Mouse (Mus musculus): ENCODE measurements around the gene Lrp2bp. TPM values are rescaled to one million over a fixed set of nuclear protein-coding genes. Genes with fewer than 3 reads are reported as not detected.

Gene Lrp2bp
- polyA plus RNA-seq (2012; ENCODE audit: insufficient read depth, insufficient read length, missing spikeins) = not detected in 2 replicates

DNA sequence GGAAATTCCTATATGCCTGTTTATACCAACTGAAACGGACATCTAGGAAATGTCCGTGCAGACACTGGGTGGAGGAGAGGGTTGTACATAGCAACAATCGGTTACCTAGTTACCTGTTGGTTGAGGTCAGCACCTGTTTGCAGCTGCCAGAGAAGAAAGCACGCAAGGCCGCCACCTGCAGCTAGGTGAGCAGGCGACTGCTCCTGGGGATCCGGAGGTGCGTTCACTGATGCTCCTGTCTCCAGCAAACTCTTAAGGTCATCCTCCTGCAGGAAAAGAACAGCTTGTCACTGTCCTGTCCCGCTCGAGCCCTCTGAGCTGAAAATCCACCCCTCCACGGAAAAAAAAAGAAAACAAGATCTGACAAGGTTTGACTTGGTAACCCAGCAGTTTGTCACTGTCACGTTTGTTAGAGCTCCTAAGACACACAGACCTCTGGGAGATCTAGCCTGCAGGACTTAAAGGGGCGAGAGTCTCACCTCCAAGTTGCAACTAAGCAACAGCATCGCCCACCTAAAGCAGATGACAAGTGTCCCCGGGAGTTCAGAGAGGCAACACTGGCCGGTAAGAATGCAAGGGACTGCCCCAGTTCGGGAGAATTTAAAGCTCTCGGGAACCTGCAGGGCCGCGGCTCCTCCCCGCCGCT lies at the start of gene Lrp2bp:
Lrp2bp (plus strand) TSS at position 166 of the 646 bp plus-strand sequence.
- Histone ChIP-seq H3K27ac (replicated peaks; ENCODE audit: low read depth, low read length) (peak within 1 kb of the TSS; percentile 92), H3K4me3 (ENCODE audit: insufficient read depth, low read depth, low read length) (peak within 1 kb of the TSS; percentile 73), H3K4me1 (ENCODE audit: control insufficient read depth, insufficient read depth, insufficient read length, low read length) (no peaks in the 10 kb centered on the region)

DNA sequence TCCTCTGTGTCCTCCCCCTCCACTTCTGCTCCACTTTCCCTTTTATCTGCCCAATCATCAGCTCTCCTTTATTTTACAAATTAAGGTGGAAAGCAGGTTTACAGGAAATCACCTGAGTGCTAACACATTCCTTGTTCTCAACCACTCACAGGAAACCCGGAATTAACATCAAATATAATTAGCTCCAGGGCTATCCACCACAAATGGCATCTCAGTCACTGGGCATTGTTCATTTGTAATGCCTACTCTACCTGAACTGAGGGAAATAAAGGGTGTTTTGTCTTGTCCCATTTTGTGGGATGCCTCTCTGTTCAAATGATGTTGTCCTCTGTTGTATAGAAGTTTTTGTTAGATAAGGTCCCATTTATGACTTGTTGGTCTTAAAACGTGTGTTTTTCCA lies 48.5 kb upstream of the Lrp2bp start:
- no peak overlapping the region for H3K4me3 ChIP-seq (ENCODE audit: insufficient read depth, low read depth, low read length)
- no peaks in the 10 kb centered on the region for H3K4me1 ChIP-seq (ENCODE audit: control insufficient read depth, insufficient read depth, insufficient read length, low read length)
- no peak overlapping the region for H3K27ac ChIP-seq (replicated peaks; ENCODE audit: low read depth, low read length)

DNA sequence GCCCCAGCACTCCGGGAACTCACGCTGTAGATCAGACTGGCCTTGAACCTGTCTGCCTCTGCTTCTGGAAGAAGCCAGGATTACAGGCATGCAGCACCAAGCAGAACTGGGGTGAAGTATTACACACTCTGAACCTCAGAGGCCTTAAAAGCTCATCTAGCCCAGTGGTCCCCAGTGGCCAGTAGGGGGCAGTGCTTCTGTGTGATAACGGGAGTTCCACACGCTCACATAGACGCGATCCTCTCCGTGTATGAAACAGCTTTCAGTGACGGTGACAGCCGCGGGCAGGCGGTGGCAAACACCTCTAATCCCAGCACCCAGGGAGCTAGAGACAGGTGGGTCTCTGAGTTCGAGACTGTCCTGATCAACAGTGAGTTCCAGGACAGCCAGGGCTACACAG lies 28.2 kb upstream of the Lrp2bp start:
- no peak overlapping the region for H3K4me3 ChIP-seq (ENCODE audit: insufficient read depth, low read depth, low read length)
- H3K27ac ChIP-seq (replicated peaks; ENCODE audit: low read depth, low read length) = no peak overlapping the region
- H3K4me1 ChIP-seq (ENCODE audit: control insufficient read depth, insufficient read depth, insufficient read length, low read length) = peaks cover 4% of the 10 kb centered on the region; the same call in 1 of the 2 replicates

DNA sequence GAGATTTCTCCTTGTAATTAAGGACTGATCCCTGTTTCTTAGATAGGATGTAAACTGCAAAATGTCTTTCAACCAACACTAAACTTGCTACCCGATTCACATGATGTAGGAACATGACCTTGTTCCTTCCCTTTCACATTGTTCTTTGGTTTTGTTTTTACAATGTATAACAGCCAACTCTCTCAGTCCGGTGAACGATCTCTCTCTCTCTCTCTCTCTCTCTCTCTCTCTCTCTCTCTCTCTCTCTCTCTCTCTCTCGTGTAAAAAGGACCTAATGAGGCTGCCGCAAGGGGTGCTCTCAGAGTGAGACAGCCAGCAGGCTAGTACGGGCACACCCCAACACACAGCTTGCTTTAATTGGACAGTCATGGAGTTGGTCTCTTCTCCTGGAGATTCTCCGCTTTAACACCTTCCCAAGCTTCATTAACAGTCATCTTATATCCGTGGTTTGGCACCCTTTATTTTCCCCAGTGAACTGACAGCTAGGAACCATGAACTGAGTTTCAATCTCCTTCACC lies 25.1 kb upstream of the Lrp2bp start:
- Histone ChIP-seq H3K27ac (replicated peaks; ENCODE audit: low read depth, low read length) (no peak overlapping the region), H3K4me1 (ENCODE audit: control insufficient read depth, insufficient read depth, insufficient read length, low read length) (peaks cover 8% of the 10 kb centered on the region; the same call in 1 of the 2 replicates), H3K4me3 (ENCODE audit: insufficient read depth, low read depth, low read length) (no peak overlapping the region)

DNA sequence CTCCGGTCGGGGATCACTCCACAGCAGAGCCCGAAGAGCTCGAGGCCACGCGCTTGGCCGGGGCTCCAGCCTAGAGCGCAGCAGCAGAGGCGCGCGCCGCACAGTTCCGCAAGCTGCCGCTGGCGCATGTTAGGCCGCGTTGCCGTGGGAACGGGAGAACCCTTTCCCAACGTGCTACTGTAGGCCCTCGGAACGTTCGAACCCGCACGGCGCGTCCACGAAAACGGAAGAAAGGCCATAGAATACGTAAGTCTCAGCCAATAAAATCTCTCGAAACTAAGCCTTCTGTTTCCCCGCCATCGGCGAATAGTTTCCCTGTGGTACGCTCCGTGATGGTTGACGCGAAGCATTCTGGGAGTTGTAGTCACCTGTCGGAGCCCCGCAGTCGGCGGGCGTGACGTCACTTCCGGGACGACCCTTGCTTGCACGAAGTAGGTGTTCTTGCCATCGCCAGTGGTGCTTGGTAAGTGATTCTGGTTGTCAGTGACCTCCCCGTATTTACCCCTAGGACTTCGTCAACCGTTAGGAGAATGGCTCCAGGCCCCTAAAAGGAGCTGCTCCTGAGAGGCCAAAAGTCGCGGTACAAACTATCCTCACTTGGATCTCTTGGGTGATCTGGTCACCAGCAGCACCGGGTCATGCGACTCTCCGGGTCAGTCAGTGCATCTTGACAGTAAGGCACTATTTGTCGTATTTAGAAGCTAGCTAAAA lies 23.8 kb upstream of the Lrp2bp start, which contains the start of the genes 1700029J07Rik and Ufsp2:
1700029J07Rik (minus strand) TSS at position 127 of the 711 bp plus-strand sequence.
Ufsp2 (plus strand) TSS at position 403 of the 711 bp plus-strand sequence.
- peak within 1 kb of the TSS; percentile 32 for H3K27ac ChIP-seq (replicated peaks; ENCODE audit: low read depth, low read length)
- peak within 1 kb of the TSS; percentile 81 for H3K4me3 ChIP-seq (ENCODE audit: insufficient read depth, low read depth, low read length)
- H3K4me1 ChIP-seq (ENCODE audit: control insufficient read depth, insufficient read depth, insufficient read length, low read length) = peaks cover 8% of the 10 kb centered on the region; the same call in 1 of the 2 replicates

DNA sequence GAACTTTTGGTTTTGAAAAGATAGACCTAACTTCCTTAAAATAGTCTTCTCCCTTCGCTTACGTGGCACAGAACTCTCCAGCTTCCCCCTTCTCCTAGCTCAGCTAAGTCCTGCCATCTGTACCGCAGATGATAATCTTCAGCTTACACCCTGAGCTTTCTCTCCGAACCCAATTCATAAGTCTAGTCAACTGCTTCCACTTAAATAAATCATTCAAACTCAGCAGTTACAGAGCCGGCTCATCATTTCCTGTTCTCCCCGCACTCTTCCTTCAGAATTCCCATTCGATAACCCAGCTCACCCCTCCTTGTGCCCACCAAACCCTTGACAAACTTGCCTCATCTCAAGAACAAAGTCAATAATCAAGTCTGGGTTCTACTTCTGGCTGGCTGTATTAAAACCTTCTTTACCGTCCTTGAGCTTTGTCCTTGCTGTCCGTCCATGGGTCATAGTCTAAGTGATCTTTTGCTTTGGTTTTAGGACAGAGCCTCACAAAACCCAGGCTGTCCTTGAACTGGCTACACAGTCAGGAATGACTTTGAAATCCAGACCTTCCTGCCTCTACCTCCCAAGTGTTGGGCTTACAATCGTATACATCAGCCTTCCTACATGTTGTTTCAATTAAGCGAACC lies 23.1 kb upstream of the Lrp2bp start:
- peaks cover 8% of the 10 kb centered on the region; the same call in 1 of the 2 replicates for H3K4me1 ChIP-seq (ENCODE audit: control insufficient read depth, insufficient read depth, insufficient read length, low read length)
- peak overlapping the region; percentile 81 for H3K4me3 ChIP-seq (ENCODE audit: insufficient read depth, low read depth, low read length)

DNA sequence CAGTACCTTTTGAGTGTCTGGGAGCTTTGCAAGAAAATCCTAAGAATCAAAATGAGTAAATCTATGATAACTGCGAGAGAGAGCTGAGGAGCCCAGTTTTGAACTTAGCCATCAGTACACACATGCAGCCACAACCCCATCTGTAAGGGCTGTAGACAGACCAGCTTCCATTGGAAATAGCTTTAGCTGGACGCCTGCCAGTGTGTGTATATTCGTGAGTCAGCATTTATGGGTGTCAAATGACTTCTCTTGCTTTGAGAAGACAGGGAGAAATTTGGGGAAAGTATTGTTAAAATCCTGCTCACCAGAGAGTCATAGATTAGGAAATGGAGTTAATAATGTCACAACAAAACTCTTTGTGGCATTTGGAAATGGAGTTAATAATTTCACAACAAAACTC lies 12.4 kb upstream of the Lrp2bp start:
- Histone ChIP-seq H3K4me3 (ENCODE audit: insufficient read depth, low read depth, low read length) (no peak overlapping the region), H3K4me1 (ENCODE audit: control insufficient read depth, insufficient read depth, insufficient read length, low read length) (no peaks in the 10 kb centered on the region), H3K27ac (replicated peaks; ENCODE audit: low read depth, low read length) (no peak overlapping the region)

More for the DNA sequence above, 23.1 kb upstream of the Lrp2bp start:
- peak overlapping the region; percentile 32 for H3K27ac ChIP-seq (replicated peaks; ENCODE audit: low read depth, low read length)

DNA sequence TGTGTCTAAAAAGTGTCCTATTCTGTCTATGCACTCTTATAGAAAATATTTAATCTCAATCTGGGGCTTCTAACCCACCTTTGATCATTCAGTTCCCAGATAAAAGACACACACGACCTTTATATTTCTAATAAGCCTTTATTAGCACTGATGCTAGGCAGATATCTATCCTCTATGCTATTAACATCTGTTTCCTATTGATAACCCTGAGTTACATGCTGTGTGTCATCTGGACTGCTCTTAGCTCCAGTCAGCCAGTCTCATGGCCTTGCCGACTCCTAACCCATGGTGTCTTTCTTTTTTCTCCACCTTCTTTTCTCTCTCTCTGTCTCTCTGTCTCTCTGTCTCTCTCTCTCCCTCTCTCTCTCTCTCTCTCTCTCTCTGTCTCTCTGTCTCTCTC lies 10.9 kb upstream of the Lrp2bp start:
- Histone ChIP-seq H3K27ac (replicated peaks; ENCODE audit: low read depth, low read length) (no peak overlapping the region), H3K4me1 (ENCODE audit: control insufficient read depth, insufficient read depth, insufficient read length, low read length) (no peaks in the 10 kb centered on the region), H3K4me3 (ENCODE audit: insufficient read depth, low read depth, low read length) (no peak overlapping the region)

DNA sequence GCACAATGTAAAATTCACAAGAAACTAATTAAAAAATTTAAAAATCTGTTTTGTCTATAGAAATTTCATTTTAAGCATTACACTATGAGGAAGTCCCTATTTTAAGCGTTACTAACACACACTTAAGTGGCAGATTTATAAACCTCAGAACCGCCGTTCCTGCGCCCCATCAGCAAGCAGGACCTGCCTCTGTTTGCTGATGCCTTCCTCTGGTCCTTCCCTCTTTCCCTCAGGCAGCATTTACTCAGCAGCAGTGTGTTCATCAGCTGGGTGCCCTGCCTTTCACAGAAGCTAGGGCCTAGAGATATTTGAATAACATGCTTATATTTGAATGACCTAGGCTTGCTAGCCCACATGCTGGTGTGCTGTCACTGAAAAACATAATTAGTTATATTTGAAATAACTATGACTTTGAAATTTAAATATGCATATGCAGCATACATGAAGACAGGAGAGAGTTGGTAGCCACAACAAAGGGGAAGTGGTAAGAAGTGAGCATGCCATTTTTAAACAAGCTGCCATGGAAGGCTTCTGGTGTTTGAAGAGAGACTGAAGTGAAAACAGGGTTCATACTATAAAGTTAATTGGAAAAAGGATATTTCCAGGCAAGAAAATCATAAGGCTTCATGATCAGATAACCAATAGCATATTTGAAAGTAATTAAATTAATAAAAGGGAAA lies 8.3 kb upstream of the Lrp2bp start:
- H3K4me1 ChIP-seq (ENCODE audit: control insufficient read depth, insufficient read depth, insufficient read length, low read length) = no peaks in the 10 kb centered on the region
- H3K4me3 ChIP-seq (ENCODE audit: insufficient read depth, low read depth, low read length) = no peak overlapping the region
- no peak overlapping the region for H3K27ac ChIP-seq (replicated peaks; ENCODE audit: low read depth, low read length)

DNA sequence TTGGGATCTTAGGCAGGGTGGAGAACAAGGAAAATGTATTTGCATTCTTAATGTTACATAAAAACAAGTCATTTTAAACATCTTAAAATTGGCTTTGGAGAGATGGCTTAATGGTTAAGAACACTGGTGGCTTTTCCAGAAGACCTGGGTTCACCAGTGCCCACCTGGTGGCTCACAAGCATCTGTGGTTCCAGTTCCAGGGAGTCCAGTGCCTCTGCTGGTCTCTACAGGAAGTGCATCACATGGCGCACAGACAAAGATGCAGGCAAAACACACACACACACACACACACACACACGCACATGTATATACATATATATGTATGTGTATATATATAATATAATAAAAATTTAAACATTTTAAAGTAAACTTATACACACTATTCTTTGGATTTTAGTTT lies 5.0 kb upstream of the Lrp2bp start:
- Histone ChIP-seq H3K4me3 (ENCODE audit: insufficient read depth, low read depth, low read length) (no peak overlapping the region), H3K27ac (replicated peaks; ENCODE audit: low read depth, low read length) (no peak overlapping the region), H3K4me1 (ENCODE audit: control insufficient read depth, insufficient read depth, insufficient read length, low read length) (no peaks in the 10 kb centered on the region)

DNA sequence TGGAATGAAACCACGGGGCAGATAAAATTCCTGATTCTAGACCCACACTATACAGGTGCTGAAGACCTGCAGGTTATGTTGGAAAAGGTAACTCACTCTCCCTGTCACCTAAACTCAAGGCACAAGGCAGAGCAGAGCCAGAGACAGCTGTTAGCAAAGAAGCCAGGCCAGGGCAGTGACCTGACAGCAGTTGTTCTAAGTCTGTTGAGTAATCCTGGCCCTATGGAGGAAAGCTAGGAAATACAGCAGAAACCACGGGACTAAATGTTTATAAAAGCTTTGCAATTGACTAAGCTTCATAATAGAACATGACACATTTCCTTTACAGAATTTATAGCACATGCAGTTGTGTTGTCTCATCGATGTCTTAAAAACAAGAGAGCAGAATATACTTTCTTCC lies 3.5 kb upstream of the Lrp2bp start:
- no peak overlapping the region for H3K4me3 ChIP-seq (ENCODE audit: insufficient read depth, low read depth, low read length)

DNA sequence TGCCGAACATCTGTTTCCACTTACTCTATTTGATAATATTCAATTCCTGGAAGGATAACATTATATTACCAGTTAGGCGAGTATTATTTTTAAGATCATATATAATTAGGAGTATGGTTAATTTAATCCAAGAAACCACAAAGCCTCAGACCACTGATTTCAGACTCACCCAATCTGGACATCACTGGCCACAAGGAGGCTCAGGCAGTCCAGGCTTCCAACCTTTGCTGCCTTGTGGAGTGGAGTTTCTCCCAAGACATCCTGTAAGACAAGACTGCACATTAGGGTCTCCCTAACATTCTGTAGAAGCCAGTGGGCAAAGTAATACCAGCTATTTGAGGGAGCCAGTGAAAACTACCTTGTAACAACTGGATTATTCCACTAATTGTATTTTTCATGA lies 875 bp upstream of the Lrp2bp start:
- H3K4me3 ChIP-seq (ENCODE audit: insufficient read depth, low read depth, low read length) = no peak overlapping the region

More for the DNA sequence above, 3.5 kb upstream of the Lrp2bp start:
- Histone ChIP-seq H3K4me1 (ENCODE audit: control insufficient read depth, insufficient read depth, insufficient read length, low read length) (no peaks in the 10 kb centered on the region), H3K27ac (replicated peaks; ENCODE audit: low read depth, low read length) (no peak overlapping the region)

DNA sequence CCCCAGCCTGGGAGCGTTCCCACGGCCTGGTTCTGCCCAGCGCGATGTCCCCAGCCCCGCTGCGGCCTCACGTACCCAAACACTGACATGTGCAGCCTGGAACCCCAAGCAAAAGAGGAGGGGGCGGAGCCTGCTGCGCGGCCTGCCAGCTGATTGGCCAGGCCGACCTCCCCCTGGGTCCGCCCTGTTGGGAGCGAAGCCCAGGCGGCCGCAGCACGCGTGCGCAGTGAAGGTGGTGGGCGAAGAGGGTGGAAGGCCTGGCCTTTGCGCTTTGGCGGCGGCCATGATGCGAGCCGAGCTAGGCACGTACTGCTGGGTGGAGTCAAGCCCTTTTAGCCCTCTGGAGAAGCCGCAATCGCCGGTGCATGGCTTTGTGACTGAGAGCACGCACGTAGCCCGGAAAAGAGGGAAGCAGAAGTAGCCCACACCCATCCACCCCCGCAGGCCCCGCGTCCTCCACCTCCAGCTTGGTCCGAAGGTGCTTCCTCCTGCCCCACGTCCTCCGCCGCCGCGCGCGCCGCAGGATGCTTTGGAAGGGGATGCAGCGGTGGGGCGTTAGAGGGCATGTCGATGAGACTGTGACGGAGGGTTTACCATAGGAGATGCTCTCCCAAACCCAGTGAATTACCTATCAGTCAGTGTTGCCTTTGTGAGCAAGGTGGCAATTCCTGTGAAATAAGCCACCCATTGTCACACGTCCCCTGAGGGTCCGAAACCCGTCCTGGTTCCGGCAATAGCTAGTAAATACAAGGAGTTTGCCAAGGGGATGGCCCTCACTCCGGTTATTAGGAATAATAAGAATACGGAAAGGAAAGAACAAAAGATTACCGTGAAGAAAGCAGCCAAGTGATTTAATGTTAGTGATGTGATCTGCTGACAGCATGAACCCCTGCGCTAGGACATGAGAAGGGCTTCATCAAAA lies 942 bp downstream of the Lrp2bp start:
- Histone ChIP-seq H3K27ac (replicated peaks; ENCODE audit: low read depth, low read length) (peak overlapping the region; percentile 92), H3K4me1 (ENCODE audit: control insufficient read depth, insufficient read depth, insufficient read length, low read length) (no peaks in the 10 kb centered on the region), H3K4me3 (ENCODE audit: insufficient read depth, low read depth, low read length) (peak overlapping the region; percentile 73)

More for the DNA sequence above, 875 bp upstream of the Lrp2bp start:
- Histone ChIP-seq H3K27ac (replicated peaks; ENCODE audit: low read depth, low read length) (no peak overlapping the region), H3K4me1 (ENCODE audit: control insufficient read depth, insufficient read depth, insufficient read length, low read length) (no peaks in the 10 kb centered on the region)

DNA sequence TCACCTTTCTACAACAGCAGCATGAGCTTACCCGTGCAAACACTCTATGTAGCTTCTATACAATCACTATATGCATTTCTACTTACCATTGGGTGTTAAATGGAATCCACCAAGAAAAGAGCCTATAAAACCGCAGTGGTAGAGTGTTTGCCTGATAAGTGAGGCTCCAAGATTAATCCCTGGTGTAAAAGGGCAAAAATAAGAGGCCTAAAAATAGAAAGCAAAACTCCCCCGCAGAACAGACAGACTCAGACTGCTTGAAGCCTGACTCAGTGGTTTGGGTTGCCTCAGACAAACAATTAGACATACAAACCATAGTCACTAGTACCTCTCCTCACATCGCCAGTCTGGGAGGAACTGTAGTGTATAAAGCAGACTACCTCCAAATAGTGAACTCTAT lies 6.5 kb downstream of the Lrp2bp start, which contains the start of gene Ankrd37:
Ankrd37 (minus strand) TSS at position 112 of the 400 bp plus-strand sequence.
- no peak within 1 kb of the TSS for H3K4me3 ChIP-seq (ENCODE audit: insufficient read depth, low read depth, low read length)
- no peak within 1 kb of the TSS for H3K27ac ChIP-seq (replicated peaks; ENCODE audit: low read depth, low read length)
- no peaks in the 10 kb centered on the region for H3K4me1 ChIP-seq (ENCODE audit: control insufficient read depth, insufficient read depth, insufficient read length, low read length)
